Mouse (Mus musculus): ENCODE measurements at regions not wholly inside any gene's neighbourhood (a gene's known extent, or its start where the extent isn't known, plus 50 kb on each side); places are given as distances from the start of the nearest gene placed in this dataset.
A peak's percentile ranks its signal among the peaks of the same experiment; 100 is the strongest.

GRCm38 (mm10) chrX:53976273-53977135 lies 179.0 kb upstream of the Xlr start:
- DNase-seq (ENCODE audit: low spot score in 2 of 2) = no peak

- DNase-seq (ENCODE audit: low spot score in 2 of 2) = no peak
These were observed 178.2 kb upstream of the Xlr start for GRCm38 (mm10) chrX:53975545-53976272.

GRCm38 (mm10) chrX:53974732-53975544 lies 177.4 kb upstream of the Xlr start:
- DNase-seq (ENCODE audit: low spot score in 2 of 2) = peak in 1 of 2 experiments; percentile 0
